Mouse (Mus musculus) CD8-positive naive resting alpha-beta T cell, adult 2 months (primary cell): ENCODE data around the gene Rnf157.
A peak's percentile ranks its signal among the peaks of the same experiment; 100 is the strongest.
"Not testable (repeated sequence)": the region's sequence is repeated elsewhere in the genome, so short reads cannot be mapped to it uniquely, and the experiment has no call there.

Experiments used
- DNase-seq, 2 experiments: peaks; one replicate each; pipeline ENCODE4 v3.0.0; 2022; ENCODE audit warnings: low read depth in 2 of 2, low spot score in 2 of 2

Rnf157 gene

DNA sequence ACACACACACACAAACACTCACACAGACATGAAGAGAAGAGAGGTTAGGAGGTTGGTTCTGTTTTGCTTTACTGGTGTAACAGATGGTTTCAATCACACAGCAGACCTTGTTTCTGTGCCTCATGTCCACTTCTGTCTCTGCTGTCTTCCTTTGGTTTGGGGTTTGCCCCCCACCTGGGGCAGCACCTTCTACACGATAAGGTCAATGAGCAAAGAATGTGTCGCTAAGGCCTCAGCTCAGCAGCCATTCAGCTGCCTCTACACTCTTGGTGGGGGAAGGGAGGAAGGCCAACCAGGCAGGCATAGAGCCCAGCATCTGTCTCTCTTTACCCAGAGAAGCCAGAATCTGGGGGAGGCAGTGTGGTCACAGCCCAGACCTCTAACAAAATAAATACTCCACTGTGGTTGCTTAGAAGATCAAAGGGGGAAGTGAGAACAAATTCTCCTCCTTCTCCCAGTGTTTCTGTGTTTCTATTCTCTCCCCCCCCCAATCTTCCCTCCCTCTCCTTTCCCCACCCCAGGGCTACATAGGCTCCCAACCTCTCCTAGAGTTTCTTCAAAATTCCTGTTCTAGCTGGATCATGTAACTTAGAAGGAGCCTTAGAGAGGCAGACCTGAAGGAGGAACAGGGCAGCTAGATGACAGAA lies 5.5 kb upstream of the Rnf157 start:
- no peak for DNase-seq

GRCm38 (mm10) chr11:116417054-116417453 lies 4.2 kb upstream of the Rnf157 start:
- DNase-seq, result no peak

- DNase-seq, result no peak
These were observed 3.5 kb upstream of the Rnf157 start for GRCm38 (mm10) chr11:116416196-116416943.

DNA sequence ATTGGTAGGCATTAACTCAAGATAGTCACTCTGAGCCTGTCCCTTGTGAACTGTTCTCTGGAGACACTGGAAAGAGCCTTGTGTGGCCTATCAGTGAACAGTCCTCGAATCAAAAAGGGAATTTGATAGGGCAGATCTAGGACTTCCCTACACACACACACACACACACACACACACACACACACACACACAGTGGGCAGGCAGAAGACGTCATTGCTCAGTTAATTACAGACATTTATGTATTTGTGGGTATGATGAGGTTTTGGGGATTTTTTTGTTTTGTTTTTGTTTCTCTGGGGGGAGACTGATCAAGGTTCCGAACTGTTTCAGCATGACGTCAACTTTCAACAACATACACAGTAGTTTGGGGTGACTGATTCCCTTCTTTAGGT lies 795 bp upstream of the Rnf157 start:
- no peak for DNase-seq

- no peak for DNase-seq
These were observed 604 bp downstream of the Rnf157 start for GRCm38 (mm10) chr11:116412028-116412827.

DNA sequence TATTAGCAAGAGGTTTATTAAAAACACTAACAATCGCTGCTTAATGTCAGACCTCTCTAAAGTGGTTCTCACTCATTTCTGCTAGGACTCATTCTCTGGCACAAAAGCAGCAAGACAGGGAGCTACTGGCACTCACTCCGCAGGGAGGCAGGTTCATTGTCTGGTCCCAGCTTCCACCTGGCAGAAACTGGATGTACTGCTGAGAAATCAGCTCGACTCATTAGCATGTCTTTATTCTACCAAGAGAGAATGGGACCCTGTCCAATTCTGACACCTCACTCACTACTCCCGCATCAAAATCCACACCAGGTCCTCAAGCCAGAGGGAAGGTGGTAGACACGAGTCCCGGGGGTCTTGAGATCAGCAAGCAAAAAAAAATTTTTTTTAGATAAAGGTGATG lies 1.2 kb downstream of the Rnf157 start:
- DNase-seq, result no peak

DNA sequence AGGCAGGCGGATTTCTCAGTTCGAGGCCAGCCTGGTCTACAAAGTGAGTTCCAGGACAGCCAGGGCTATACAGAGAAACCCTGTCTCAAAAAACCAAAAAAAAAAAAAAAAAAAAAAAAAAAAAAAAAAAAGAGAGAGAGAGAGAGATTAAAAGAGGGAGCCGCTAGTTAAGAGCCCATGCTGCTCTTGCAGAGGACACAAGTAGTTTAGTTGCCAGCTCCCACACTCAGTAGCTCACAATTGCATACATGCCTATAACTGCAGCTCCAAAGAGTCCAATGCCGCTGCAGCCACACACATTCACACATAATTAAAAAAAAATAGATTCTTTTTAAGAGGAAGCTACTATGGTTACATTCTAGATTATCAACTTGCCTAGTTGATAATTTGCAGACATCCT lies 2.4 kb downstream of the Rnf157 start:
- not testable (repeated sequence) for DNase-seq

DNA sequence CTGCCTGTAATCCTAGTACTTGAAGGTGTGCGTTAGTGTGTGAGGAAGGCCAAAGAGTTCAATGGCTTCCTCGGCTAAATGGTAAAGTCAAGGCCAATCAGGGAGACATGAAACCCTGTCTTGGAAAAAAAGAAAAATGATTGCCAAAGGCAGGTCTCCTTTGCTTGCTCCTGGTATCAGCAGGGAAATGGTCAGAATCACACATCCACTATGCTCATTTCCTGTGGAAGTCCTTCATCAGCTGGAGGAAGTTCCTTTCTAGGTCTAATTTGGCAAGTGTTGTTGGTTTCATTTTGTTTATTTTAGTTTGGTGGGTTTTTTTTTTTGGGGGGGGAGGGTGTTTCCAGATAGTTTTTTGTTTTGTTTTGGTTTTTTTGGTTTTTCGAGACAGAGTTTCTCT lies 3.8 kb downstream of the Rnf157 start:
- no peak for DNase-seq

DNA sequence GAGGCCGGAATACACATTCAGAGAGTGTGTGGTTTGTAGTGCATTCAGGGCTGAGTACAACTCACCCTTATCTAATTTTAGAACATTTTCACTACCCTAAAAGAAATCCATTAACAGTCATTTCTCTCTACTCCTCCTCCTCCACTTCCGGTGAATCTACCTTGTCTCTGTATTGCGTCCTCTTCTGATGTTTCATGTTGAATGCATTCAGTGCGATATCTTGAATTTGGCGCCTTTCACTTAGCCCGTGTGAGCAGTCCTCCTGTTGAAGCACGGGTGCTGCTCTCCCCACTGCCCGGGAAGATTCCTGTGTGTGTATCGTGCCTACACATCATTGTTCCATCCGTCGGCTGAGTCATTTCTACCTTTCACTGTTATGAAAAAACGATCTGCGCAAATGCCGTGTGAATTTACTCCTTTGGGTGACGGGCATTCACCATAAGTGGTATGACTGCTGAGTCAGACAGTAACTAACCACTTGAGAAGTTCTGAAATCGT lies 6.6 kb downstream of the Rnf157 start:
- peak; percentile 30 to 41 for DNase-seq

DNA sequence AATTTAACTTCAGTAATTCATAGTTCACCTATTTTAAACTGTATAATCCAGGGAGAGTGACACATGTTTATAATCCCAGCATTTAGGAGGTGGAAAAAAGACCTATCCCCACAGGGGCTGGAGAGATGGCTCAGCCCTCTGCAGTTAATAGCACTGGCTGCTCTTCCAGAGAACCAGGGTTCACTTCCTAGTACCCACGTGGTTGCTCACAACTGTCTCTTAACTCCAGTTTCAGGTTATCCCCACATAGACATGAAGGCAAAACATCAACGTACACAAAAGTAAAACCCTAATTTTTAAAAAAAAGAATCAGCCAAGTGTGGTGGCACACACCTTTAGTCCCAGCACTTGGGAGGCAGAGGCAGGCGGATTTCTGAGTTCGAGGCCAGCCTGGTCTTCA lies 7.2 kb downstream of the Rnf157 start:
- no peak for DNase-seq

DNA sequence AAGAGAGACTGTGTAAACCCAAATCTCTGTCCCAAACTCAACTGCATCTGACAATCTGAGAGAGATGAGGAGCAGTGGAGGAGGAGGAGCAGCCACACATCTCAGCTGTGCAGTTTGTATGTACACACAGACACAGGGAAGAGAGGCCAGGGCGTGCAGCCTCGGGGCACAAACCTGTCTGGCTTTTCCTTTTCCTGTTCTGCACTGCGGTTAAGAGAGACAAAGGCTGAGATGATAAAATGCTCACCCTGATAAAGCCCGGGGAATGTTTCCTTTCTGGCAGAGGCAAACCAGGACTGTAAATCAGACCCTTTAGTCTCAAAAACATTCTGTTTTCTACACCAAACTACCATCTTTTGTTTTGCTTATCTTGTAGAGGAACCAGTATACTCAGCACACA lies 12.3 kb downstream of the Rnf157 start:
- no peak for DNase-seq

GRCm38 (mm10) chr11:116398348-116398677 lies 14.5 kb downstream of the Rnf157 start:
- no peak for DNase-seq

DNA sequence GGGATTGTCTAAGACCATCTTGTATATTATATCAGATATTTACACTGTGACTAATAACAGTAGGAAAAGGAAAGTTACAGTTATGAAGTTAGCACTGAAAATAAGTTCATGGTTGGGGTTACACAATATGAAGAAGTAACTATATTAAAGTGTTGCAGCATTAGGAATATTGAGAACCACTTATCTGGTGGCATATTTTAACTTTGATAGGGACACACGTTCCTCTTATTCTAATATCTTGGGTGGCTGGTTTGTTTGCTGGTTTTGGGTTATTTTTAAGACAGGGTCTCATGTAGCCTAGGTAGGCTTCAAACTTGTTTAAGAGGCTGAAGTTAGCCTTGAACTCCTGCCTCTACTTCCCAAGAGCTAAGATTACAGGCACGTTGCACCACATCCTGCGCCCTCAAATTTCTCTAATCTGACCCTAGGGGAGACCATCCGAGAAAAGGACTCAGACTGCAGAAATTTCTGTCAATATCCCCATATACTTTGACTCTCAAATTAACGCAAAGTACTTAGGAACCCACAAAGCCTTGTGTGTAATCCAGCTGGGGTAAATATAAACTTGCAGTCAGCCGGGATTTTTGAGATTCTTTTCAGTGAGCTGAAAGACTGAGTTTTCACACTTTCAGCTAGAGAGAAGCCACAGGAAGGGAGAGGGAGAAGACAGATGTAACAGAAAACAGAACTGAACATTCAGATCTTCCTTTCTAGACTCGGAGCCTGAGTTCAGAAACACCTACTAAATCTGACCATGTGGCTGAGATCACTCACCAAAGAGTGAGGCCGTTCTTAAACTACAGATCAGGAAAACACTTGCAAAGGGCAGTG lies 15.1 kb downstream of the Rnf157 start:
- DNase-seq, result no peak

DNA sequence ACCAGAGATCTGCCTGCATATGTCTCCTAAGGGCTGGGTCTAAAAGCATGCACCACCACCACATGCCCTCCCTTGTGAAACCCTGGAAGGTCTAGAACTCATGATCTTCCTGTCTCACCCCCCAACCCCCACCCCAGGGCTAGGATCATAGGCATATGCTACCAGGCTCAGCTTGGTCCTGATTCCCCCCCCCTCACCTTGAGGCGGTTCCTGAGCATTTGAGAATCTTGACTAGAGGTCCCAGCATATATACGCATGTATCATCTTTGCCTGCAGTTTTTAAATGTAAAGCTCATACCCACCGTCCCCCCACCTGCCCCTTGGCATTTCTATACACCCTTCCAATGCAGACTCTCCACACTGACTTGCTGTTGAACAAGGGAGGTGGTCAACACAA lies 15.9 kb downstream of the Rnf157 start:
- no peak for DNase-seq

DNA sequence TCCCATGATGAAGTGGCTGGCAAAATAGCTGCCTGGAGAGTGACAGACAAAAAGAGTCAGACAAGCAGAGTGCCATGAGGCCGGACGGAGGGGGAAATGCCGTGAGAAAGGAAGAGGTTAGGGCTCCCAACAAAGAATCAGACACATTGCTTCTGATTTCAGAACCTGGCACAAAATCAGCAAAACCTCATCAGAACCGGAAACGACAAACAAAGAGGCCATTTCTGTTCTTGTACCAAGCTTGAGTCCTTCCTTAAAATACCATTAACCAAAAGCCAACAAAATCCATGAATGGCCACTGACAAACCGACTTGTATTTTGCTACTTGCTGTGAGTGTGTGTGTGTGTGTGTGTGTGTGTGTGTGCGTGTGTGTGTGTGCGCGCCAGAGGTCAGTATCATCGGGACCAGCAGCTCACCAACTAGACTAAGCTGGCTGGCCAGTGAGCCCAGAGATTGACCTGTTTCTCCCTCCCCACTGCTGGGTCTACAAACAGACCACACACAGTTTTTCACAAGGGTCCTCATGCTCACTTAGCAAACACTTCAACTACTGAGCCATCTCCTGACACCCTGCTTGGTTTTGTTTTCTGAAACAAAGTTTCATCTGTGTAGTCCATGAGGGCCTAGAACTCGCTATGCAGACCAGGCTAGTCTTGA lies 16.4 kb downstream of the Rnf157 start:
- DNase-seq, result no peak

DNA sequence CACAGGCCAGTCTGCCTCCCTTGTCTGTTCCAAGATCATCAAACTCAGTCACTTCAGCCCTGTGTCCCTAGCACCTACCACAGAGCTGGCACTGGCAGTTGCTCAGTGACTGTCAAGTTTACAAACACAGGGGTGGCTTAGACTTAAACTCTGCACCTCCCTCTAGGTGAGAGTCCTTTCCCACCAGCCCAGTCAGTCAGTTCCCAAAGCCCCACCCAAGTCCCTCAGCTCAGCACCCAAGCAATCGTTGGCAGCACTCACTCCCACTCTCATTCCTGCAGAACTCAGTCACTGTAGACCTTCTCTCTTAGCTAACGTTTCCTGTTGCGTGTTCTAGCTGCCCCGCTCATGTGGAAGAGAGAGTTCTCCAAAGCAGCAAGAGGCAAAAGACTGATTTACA lies 18.1 kb downstream of the Rnf157 start:
- DNase-seq, result no peak

GRCm38 (mm10) chr11:116388841-116389480 lies 23.9 kb downstream of the Rnf157 start:
- peak; percentile 23 to 61 for DNase-seq

- DNase-seq, result no peak
These were observed 25.5 kb downstream of the Rnf157 start for GRCm38 (mm10) chr11:116387086-116388071.

- no peak for DNase-seq
These were observed 26.8 kb downstream of the Rnf157 start for GRCm38 (mm10) chr11:116385999-116386398.
